Mouse (Mus musculus) heart, postnatal 0 days (tissue): ENCODE data around the gene Tuft1. TPM values are rescaled to one million over a fixed set of nuclear protein-coding genes. Genes with fewer than 3 reads are reported as not detected.

ENCODE experiments used
- ATAC-seq: fragments of 200-750 bp; cut with Nextera tagmentation; 2 replicates; pipeline ENCODE4 v1.8.0; 2017; ENCODE audit warnings: low read depth, moderate number of reproducible peaks, moderate library complexity; ENCODE audit not compliant: insufficient read depth
- DNase-seq: peaks from one replicate; pipeline ENCODE4 v3.0.0-alpha.2; 2016; ENCODE audit warnings: low spot score
- H3K27ac ChIP-seq: fragments of 300-500 bp; sonication (generic); 2 replicates; pipeline ENCODE4 v1.5.1; 2014; ENCODE audit warnings: low read depth, mild to moderate bottlenecking
- H3K27me3 ChIP-seq: fragments of 300-500 bp; sonication (generic); 2 replicates; pipeline ENCODE4 v1.6.1; 2014; ENCODE audit warnings: low read length, mixed read lengths; ENCODE audit not compliant: control insufficient read depth, insufficient read depth
- H3K36me3 ChIP-seq: fragments of 300-500 bp; sonication (generic); replicated peaks from 2 replicates; pipeline ENCODE4 v1.6.1; 2014; ENCODE audit warnings: low read length, mixed read lengths; ENCODE audit not compliant: control insufficient read depth, insufficient read depth
- H3K4me1 ChIP-seq: fragments of 300-500 bp; sonication (generic); 2 replicates; pipeline ENCODE4 v1.6.1; 2014; ENCODE audit warnings: antibody characterized with exemption; ENCODE audit not compliant: control insufficient read depth, insufficient read depth
- H3K4me2 ChIP-seq: fragments of 300-500 bp; sonication (generic); 2 replicates; pipeline ENCODE4 v1.6.1; 2014; ENCODE audit warnings: low read depth, mild to moderate bottlenecking, low read length, moderate library complexity
- H3K4me3 ChIP-seq: fragments of 300-500 bp; sonication (generic); 2 replicates; pipeline ENCODE4 v1.5.1; 2014; ENCODE audit warnings: low read depth, low read length
- H3K9ac ChIP-seq: fragments of 300-500 bp; sonication (generic); replicated peaks from 2 replicates; pipeline ENCODE4 v1.6.1; 2014; ENCODE audit warnings: low read depth, low read length, mixed read lengths
- H3K9me3 ChIP-seq: fragments of 300-500 bp; sonication (generic); replicated peaks from 2 replicates; pipeline ENCODE4 v1.6.1; 2016; ENCODE audit warnings: low read length; ENCODE audit not compliant: control insufficient read depth
- CTCF ChIP-seq: IDR thresholded peaks from 2 replicates; pipeline ENCODE4 v1.5.1; 2016; ENCODE audit warnings: antibody characterized with exemption, control low read depth, low read depth
- EP300 ChIP-seq: IDR thresholded peaks from 2 replicates; pipeline ENCODE4 v1.6.1; 2016; ENCODE audit warnings: antibody characterized with exemption, low read depth
- WGBS: fragments of 180-500 bp; shearing (Covaris S2); extraction: QIAGEN DNeasy Blood & Tissue Kit; methylation state at CpG from one replicate; pipeline ENCODE4 v1.1.7; 2014; 5-methylcytosine and 5-hydroxymethylcytosine counted together
- polyA plus RNA-seq: library from polyadenylated mRNA; unstranded; fragments of >200 nt; fragmentation: Nextera tagmentation; extraction: Ambion mirVana; gene quantifications from 2 replicates; pipeline ENCODE4 v1.2.1, GENCODE M21; 2015
- total RNA-seq: library from RNA; depleted of rRNA; stranded (reverse); fragments of >200 nt; gene quantifications from 2 replicates; pipeline ENCODE4 v1.2.3, GENCODE M21; 2014; ENCODE audit warnings: low replicate concordance

Tuft1 gene
- total and polyA plus RNA-seq, 2 experiments from 2014 or later: 4.8 to 29.0 TPM

GRCm38 (mm10) chr3:94629876-94630275, 28.8 kb downstream of the Tuft1 start:
- Histone ChIP-seq H3K27ac (no peak overlapping the region), H3K27me3 (no peaks in the 10 kb centered on the region), H3K9ac (no peak overlapping the region), H3K4me1 (no peaks in the 10 kb centered on the region), H3K4me3 (no peak overlapping the region), H3K9me3 (no peaks in the 10 kb centered on the region), H3K36me3 (no peaks in the 10 kb centered on the region), H3K4me2 (no peak overlapping the region)
- 76% methylated on average over 3 of the region's 3 CpGs for WGBS
- TF ChIP-seq CTCF: no peak
- no peak for TF ChIP-seq EP300
- no peak for ATAC-seq
- no peak for DNase-seq

- H3K9me3 ChIP-seq: no peaks in the 10 kb centered on the region
- TF ChIP-seq CTCF: no peak
- TF ChIP-seq EP300: no peak
- no peak overlapping the region for H3K27ac ChIP-seq
- H3K4me2 ChIP-seq: no peak overlapping the region
- H3K4me3 ChIP-seq: no peak overlapping the region
- no peak overlapping the region for H3K9ac ChIP-seq
- H3K36me3 ChIP-seq: no peaks in the 10 kb centered on the region
- no peaks in the 10 kb centered on the region for H3K27me3 ChIP-seq
- ATAC-seq: no peak
- WGBS: 84% methylated on average over 5 of the region's 5 CpGs
- DNase-seq: no peak
- no peaks in the 10 kb centered on the region for H3K4me1 ChIP-seq
Measured at GRCm38 (mm10) chr3:94628712-94629111, 30.0 kb downstream of the Tuft1 start.

GRCm38 (mm10) chr3:94624281-94624680, 34.4 kb downstream of the Tuft1 start:
- 81% methylated on average over 4 of the region's 4 CpGs for WGBS

GRCm38 (mm10) chr3:94622550-94622949, 36.1 kb downstream of the Tuft1 start:
- no peak overlapping the region for H3K27ac ChIP-seq
- H3K4me2 ChIP-seq: no peak overlapping the region
- H3K27me3 ChIP-seq: no peaks in the 10 kb centered on the region
- WGBS: 84% methylated on average over 10 of the region's 10 CpGs
- H3K36me3 ChIP-seq: no peaks in the 10 kb centered on the region
- H3K9me3 ChIP-seq: no peaks in the 10 kb centered on the region
- no peak overlapping the region for H3K9ac ChIP-seq
- H3K4me1 ChIP-seq: peaks cover 6% of the 10 kb centered on the region
- no peak for TF ChIP-seq CTCF
- TF ChIP-seq EP300: no peak
- ATAC-seq (no peak), DNase-seq (no peak)
- H3K4me3 ChIP-seq: no peak overlapping the region

More at GRCm38 (mm10) chr3:94624281-94624680, 34.4 kb downstream of the Tuft1 start:
- no peak for DNase-seq
- Histone ChIP-seq H3K27ac (no peak overlapping the region), H3K9ac (no peak overlapping the region), H3K36me3 (no peaks in the 10 kb centered on the region), H3K27me3 (no peaks in the 10 kb centered on the region), H3K4me2 (no peak overlapping the region), H3K4me1 (peaks cover 6% of the 10 kb centered on the region), H3K9me3 (no peaks in the 10 kb centered on the region), H3K4me3 (no peak overlapping the region)
- TF ChIP-seq CTCF: no peak
- TF ChIP-seq EP300: no peak
- no peak for ATAC-seq

DNA sequence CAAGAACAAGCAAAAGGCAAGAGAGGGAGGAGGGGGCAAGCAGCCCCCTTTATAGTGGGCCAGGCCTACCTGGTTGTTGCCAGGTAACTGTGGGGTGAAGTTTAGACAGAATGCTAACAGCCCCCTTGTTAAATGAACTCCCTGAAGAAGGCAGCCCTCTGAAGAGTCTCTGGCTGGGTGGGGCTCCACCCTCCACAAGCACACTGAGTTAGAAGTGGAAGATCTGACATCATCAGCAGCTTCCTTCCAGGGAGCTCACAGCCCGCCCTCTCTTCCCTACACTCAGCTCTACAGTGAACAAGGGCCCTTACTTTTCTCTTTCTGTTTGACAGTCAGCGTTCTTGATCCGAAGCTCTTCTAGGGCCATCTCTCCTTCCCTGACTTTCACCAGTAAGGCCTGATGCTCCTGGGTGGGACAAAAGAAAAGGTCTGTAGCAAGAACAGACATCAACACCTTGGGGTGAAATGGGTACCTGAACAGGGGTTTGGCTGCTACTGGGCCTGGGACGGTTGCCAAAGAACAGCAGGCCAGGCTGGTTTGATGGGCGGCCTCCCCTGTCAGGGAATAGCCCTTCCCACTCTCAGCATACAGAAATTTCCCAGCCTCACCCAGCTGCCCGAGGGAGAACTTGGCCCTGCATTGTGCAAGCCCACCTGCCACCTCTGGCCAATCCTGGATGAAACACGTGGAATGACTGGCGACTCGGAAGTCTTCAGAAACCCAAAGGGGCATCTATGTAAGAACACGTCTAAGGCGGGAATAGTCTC, 36.7 kb downstream of the Tuft1 start:
- H3K27me3 ChIP-seq: no peaks in the 10 kb centered on the region
- no peak overlapping the region for H3K4me2 ChIP-seq
- peak; percentile 81 for ATAC-seq
- H3K9me3 ChIP-seq: no peaks in the 10 kb centered on the region
- TF ChIP-seq CTCF (no peak), EP300 (no peak)
- peak; percentile 30 for DNase-seq
- H3K27ac ChIP-seq: peak overlapping the region; percentile 21; the same call in 1 of the 2 replicates
- no peak overlapping the region for H3K9ac ChIP-seq
- WGBS: 55% methylated on average over 11 of the region's 11 CpGs
- peaks cover 6% of the 10 kb centered on the region for H3K4me1 ChIP-seq
- no peaks in the 10 kb centered on the region for H3K36me3 ChIP-seq
- H3K4me3 ChIP-seq: no peak overlapping the region

DNA sequence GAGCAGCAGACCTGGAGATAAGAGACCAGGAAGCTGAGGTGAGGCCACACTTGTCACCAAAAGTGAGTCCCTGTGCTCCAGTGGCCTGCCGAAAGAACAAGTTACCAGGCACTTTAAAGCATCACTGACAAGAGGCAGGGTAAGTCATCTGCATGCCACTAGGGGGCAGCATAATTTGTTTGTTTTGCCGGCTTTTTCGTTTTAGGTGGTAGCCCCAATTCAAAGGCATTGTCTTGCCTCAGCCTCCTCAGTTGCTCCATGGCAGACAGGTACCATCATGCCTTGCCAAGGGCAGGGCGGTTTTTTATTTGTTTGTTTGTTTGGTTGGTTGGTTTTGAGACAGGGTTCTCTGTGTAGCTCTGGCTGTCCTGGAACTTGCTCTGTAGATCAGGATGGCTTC, 42.0 kb downstream of the Tuft1 start:
- DNase-seq: no peak

More for the DNA sequence above, 42.0 kb downstream of the Tuft1 start:
- no peak for ATAC-seq
- no peak overlapping the region for H3K27ac ChIP-seq
- peaks cover 2% of the 10 kb centered on the region for H3K4me1 ChIP-seq
- H3K27me3 ChIP-seq: no peaks in the 10 kb centered on the region
- no peaks in the 10 kb centered on the region for H3K36me3 ChIP-seq
- TF ChIP-seq EP300 (no peak), CTCF (peak; percentile 59)
- H3K4me3 ChIP-seq: no peak overlapping the region
- no peak overlapping the region for H3K9ac ChIP-seq
- WGBS: 66% methylated on average over 4 of the region's 4 CpGs
- H3K4me2 ChIP-seq: no peak overlapping the region
- H3K9me3 ChIP-seq: no peaks in the 10 kb centered on the region
